Mouse (Mus musculus): ENCODE data around the gene Abca7.

GRCm38 (mm10) chr10:79976071-79976721, 20.1 kb upstream of the Abca7 start:
- TF ChIP-seq CTCF (IDR thresholded peaks at IDR 0.05; ENCODE audit: borderline replicate concordance, control insufficient read depth, extremely low read depth, insufficient read depth, low read length, poor library complexity), result no peak
- no peak for TF ChIP-seq POLR2A (IDR thresholded peaks at IDR 0.05; ENCODE audit: control insufficient read depth, extremely low read depth, insufficient read depth, low read length, poor library complexity)
